Mouse (Mus musculus) hindbrain, embryonic 15.5 days (tissue): ENCODE measurements around the gene Sh3glb2. TPM values are rescaled to one million over a fixed set of nuclear protein-coding genes. Genes with fewer than 3 reads are reported as not detected.

ENCODE experiments used
- ATAC-seq: fragments of 200-750 bp; cut with Nextera tagmentation; 2 replicates; pipeline ENCODE4 v1.8.0; 2017; ENCODE audit warnings: low read depth, moderate number of reproducible peaks, moderate TSS enrichment; ENCODE audit not compliant: low FRiP score
- H3K27ac ChIP-seq: fragments of 300-500 bp; sonication (generic); replicated peaks from 2 replicates; pipeline ENCODE4 v1.5.1; 2015; ENCODE audit warnings: mild to moderate bottlenecking, inconsistent platforms
- H3K27me3 ChIP-seq: fragments of 300-500 bp; sonication (generic); 2 replicates; pipeline ENCODE4 v1.6.1; 2015; ENCODE audit warnings: control low read depth, inconsistent platforms
- H3K36me3 ChIP-seq: fragments of 300-500 bp; sonication (generic); 2 replicates; pipeline ENCODE4 v1.6.1; 2015; ENCODE audit warnings: control low read depth, inconsistent platforms
- H3K4me1 ChIP-seq: fragments of 300-500 bp; sonication (generic); replicated peaks from 2 replicates; pipeline ENCODE4 v1.6.1; 2015; ENCODE audit warnings: control low read depth, inconsistent platforms
- H3K4me2 ChIP-seq: fragments of 300-500 bp; sonication (generic); 2 replicates; pipeline ENCODE4 v1.6.1; 2015; ENCODE audit warnings: moderate library complexity, mild to moderate bottlenecking, inconsistent platforms
- H3K4me3 ChIP-seq: fragments of 300-500 bp; sonication (generic); 2 replicates; pipeline ENCODE4 v1.5.1; 2015; ENCODE audit warnings: mild to moderate bottlenecking, inconsistent platforms
- H3K9ac ChIP-seq: fragments of 300-500 bp; sonication (generic); 2 replicates; pipeline ENCODE4 v1.6.1; 2015; ENCODE audit warnings: inconsistent platforms
- H3K9me3 ChIP-seq: fragments of 300-500 bp; sonication (generic); 2 replicates; pipeline ENCODE4 v1.6.1; 2016; ENCODE audit warnings: control low read depth, inconsistent platforms
- WGBS: fragments of 180-500 bp; shearing (Covaris S2); methylation state at CpG from one replicate; pipeline ENCODE4 v1.1.7; 2015; 5-methylcytosine and 5-hydroxymethylcytosine counted together
- microRNA-seq: library from miRNA; unstranded; fragments of <30 nt; microRNA quantifications from one replicate; pipeline ENCODE4, GENCODE M21; 2016
- polyA plus RNA-seq: library from polyadenylated mRNA; unstranded; fragments of >200 nt; fragmentation: Nextera tagmentation; extraction: Ambion mirVana; gene quantifications from 2 replicates; pipeline ENCODE4 v1.2.1, GENCODE M21; 2015

The Sh3glb2 gene
- polyA plus RNA-seq, 1 experiment from 2014 or later, result 205 TPM

GRCm38 (mm10) chr2:30325296-30325695, 33.8 kb downstream of the Sh3glb2 start:
- H3K9me3 ChIP-seq, result no peaks in the 10 kb centered on the region
- H3K4me2 ChIP-seq, result no peak overlapping the region
- H3K4me3 ChIP-seq, result no peak overlapping the region
- H3K27ac ChIP-seq, result no peak overlapping the region
- H3K36me3 ChIP-seq, result peaks cover 93% of the 10 kb centered on the region
- 97% methylated on average over 5 of the region's 5 CpGs for WGBS
- H3K4me1 ChIP-seq, result no peaks in the 10 kb centered on the region
- H3K9ac ChIP-seq, result no peak overlapping the region
- H3K27me3 ChIP-seq, result no peaks in the 10 kb centered on the region
- ATAC-seq, result no peak

- no peaks in the 10 kb centered on the region for H3K4me1 ChIP-seq
- no peaks in the 10 kb centered on the region for H3K9me3 ChIP-seq
- no peak overlapping the region for H3K27ac ChIP-seq
- no peak overlapping the region for H3K4me3 ChIP-seq
- no peak for ATAC-seq
- no peak overlapping the region for H3K9ac ChIP-seq
- H3K27me3 ChIP-seq, result no peaks in the 10 kb centered on the region
- peaks cover 88% of the 10 kb centered on the region for H3K36me3 ChIP-seq
- 91% methylated on average over 7 of the region's 7 CpGs for WGBS
- H3K4me2 ChIP-seq, result no peak overlapping the region
Measured at GRCm38 (mm10) chr2:30323111-30323510, 36.0 kb downstream of the Sh3glb2 start.

GRCm38 (mm10) chr2:30319260-30319659, 39.9 kb downstream of the Sh3glb2 start:
- no peak overlapping the region for H3K27ac ChIP-seq
- H3K27me3 ChIP-seq, result no peaks in the 10 kb centered on the region
- H3K4me2 ChIP-seq, result no peak overlapping the region
- no peak overlapping the region for H3K9ac ChIP-seq
- 93% methylated on average over 4 of the region's 4 CpGs for WGBS
- no peak for ATAC-seq
- H3K9me3 ChIP-seq, result no peaks in the 10 kb centered on the region
- H3K36me3 ChIP-seq, result peaks cover 87% of the 10 kb centered on the region
- H3K4me3 ChIP-seq, result no peak overlapping the region
- no peaks in the 10 kb centered on the region for H3K4me1 ChIP-seq

- Histone ChIP-seq H3K27ac (no peak overlapping the region), H3K27me3 (no peaks in the 10 kb centered on the region), H3K4me1 (no peaks in the 10 kb centered on the region), H3K4me2 (no peak overlapping the region), H3K9me3 (no peaks in the 10 kb centered on the region), H3K36me3 (peaks cover 87% of the 10 kb centered on the region), H3K9ac (no peak overlapping the region), H3K4me3 (no peak overlapping the region)
- WGBS, result 95% methylated on average over 5 of the region's 5 CpGs
- no peak for ATAC-seq
Measured at GRCm38 (mm10) chr2:30316955-30317354, 42.2 kb downstream of the Sh3glb2 start.

GRCm38 (mm10) chr2:30316136-30316535, 43.0 kb downstream of the Sh3glb2 start:
- WGBS, result 96% methylated on average over 4 of the region's 4 CpGs
- Histone ChIP-seq H3K27ac (no peak overlapping the region), H3K4me2 (no peak overlapping the region), H3K9me3 (no peaks in the 10 kb centered on the region), H3K4me3 (no peak overlapping the region), H3K27me3 (no peaks in the 10 kb centered on the region), H3K9ac (no peak overlapping the region), H3K4me1 (no peaks in the 10 kb centered on the region), H3K36me3 (peaks cover 84% of the 10 kb centered on the region)
- ATAC-seq, result no peak

- Histone ChIP-seq H3K4me3 (no peak overlapping the region), H3K27me3 (no peaks in the 10 kb centered on the region), H3K27ac (no peak overlapping the region), H3K4me2 (no peak overlapping the region), H3K9ac (no peak overlapping the region), H3K4me1 (no peaks in the 10 kb centered on the region), H3K36me3 (peaks cover 95% of the 10 kb centered on the region), H3K9me3 (no peaks in the 10 kb centered on the region)
- ATAC-seq, result no peak
- WGBS, result 97% methylated on average over 2 of the region's 2 CpGs
Measured at GRCm38 (mm10) chr2:30311481-30311880, 47.7 kb downstream of the Sh3glb2 start.

DNA sequence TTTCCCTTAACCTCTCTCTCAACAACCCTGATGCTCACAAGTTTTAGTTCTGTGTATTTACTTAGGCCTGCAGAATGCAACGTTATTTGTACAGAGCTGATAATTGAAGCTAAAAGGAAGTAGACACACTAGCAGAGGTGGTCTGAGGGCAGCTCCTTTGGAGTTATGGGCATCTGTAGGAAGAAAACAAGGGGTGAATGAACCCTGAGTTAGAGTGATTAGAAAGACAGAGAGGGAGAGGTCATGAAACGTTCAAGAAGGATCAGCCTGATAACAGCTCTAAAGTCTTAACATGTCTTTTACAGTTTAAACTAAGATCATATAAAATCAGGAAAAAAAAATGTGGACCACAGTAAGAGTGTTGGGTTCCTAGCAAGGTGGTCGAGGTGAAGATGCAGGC, 49.8 kb downstream of the Sh3glb2 start:
- Histone ChIP-seq H3K4me2 (no peak overlapping the region), H3K9me3 (no peaks in the 10 kb centered on the region), H3K27me3 (no peaks in the 10 kb centered on the region), H3K4me1 (no peaks in the 10 kb centered on the region), H3K27ac (no peak overlapping the region), H3K4me3 (no peak overlapping the region), H3K36me3 (peaks cover 95% of the 10 kb centered on the region), H3K9ac (no peak overlapping the region)
- ATAC-seq, result no peak
- 92% methylated on average over 3 of the region's 3 CpGs for WGBS

DNA sequence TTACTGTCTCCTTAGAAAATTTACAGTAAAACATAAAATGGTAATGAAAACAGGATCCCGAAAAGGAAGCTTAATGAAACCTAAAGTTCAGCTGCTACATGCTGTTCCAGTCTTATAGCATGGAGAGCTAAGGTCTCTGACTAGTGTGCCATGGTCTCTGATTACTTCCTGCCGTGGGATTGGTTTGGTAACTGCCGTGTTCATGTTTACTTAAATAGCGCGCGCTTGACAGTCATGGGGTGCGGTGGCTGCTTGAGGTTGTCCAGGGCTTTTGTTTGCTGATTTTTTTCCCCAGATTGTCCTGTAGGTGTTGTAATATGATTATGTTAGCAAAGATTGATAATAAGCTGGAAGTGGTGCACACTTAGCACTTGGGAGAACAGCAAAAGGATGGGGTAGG, 53.0 kb downstream of the Sh3glb2 start:
- no peak overlapping the region for H3K4me2 ChIP-seq
- WGBS, result 94% methylated on average over 7 of the region's 7 CpGs

GRCm38 (mm10) chr2:30299966-30300365, 59.2 kb downstream of the Sh3glb2 start:
- H3K9me3 ChIP-seq, result no peaks in the 10 kb centered on the region
- no peak overlapping the region for H3K9ac ChIP-seq
- 92% methylated on average over 5 of the region's 5 CpGs for WGBS
- H3K27ac ChIP-seq, result no peak overlapping the region
- H3K4me1 ChIP-seq, result no peaks in the 10 kb centered on the region
- no peak for ATAC-seq
- peaks cover 73% of the 10 kb centered on the region for H3K36me3 ChIP-seq
- H3K4me2 ChIP-seq, result no peak overlapping the region
- H3K27me3 ChIP-seq, result no peaks in the 10 kb centered on the region
- H3K4me3 ChIP-seq, result no peak overlapping the region

More for the DNA sequence above, 53.0 kb downstream of the Sh3glb2 start:
- Histone ChIP-seq H3K27me3 (no peaks in the 10 kb centered on the region), H3K9ac (no peak overlapping the region), H3K9me3 (no peaks in the 10 kb centered on the region), H3K27ac (no peak overlapping the region), H3K4me1 (no peaks in the 10 kb centered on the region), H3K36me3 (peaks cover 95% of the 10 kb centered on the region), H3K4me3 (no peak overlapping the region)
- ATAC-seq, result no peak

GRCm38 (mm10) chr2:30299525-30299924, 59.6 kb downstream of the Sh3glb2 start:
- Histone ChIP-seq H3K4me3 (no peak overlapping the region), H3K27ac (no peak overlapping the region), H3K4me2 (no peak overlapping the region), H3K9me3 (no peaks in the 10 kb centered on the region), H3K4me1 (no peaks in the 10 kb centered on the region), H3K27me3 (no peaks in the 10 kb centered on the region), H3K9ac (no peak overlapping the region), H3K36me3 (peaks cover 68% of the 10 kb centered on the region)
- no peak for ATAC-seq
- 77% methylated on average over 3 of the region's 3 CpGs for WGBS

Small RNA genes within 50 kb of the gene (microRNA-seq; reads per million reads assigned to microRNA genes)
- gene Gm47292, result not detected

Other genes starting within 250 kb of the Sh3glb2 start
- 13.7 and 13.9 TPM in 2 replicates for gene Zer1, start 234.8 kb downstream of the Sh3glb2 start, polyA plus RNA-seq
- 12.4 and 12.5 TPM in 2 replicates for gene Tbc1d13, start 225.6 kb downstream of the Sh3glb2 start, polyA plus RNA-seq
- gene Endog, start 187.8 kb downstream of the Sh3glb2 start, polyA plus RNA-seq, result 23.7 and 26.1 TPM in 2 replicates
- gene Spout1, start 180.9 kb downstream of the Sh3glb2 start, polyA plus RNA-seq, result 62.1 and 67.1 TPM in 2 replicates
- gene Kyat1, start 153.5 kb downstream of the Sh3glb2 start, polyA plus RNA-seq, result 13.3 and 13.8 TPM in 2 replicates
- 56.8 and 57.8 TPM in 2 replicates for gene Lrrc8a, start 121.6 kb downstream of the Sh3glb2 start, polyA plus RNA-seq
- 0.18 and 0.26 TPM in 2 replicates for gene Gm28035, start 118.8 kb downstream of the Sh3glb2 start, polyA plus RNA-seq
- gene Phyhd1, start 93.1 kb downstream of the Sh3glb2 start, polyA plus RNA-seq, result 6.0 and 6.2 TPM in 2 replicates
- gene Gm28038, start 78.3 kb downstream of the Sh3glb2 start, polyA plus RNA-seq, result not detected in 2 replicates
- gene Dolk, start 73.0 kb downstream of the Sh3glb2 start, polyA plus RNA-seq, result 39.1 and 39.7 TPM in 2 replicates
- 15.7 and 20.9 TPM in 2 replicates for gene Nup188, start 72.9 kb downstream of the Sh3glb2 start, polyA plus RNA-seq
- 35.0 and 36.0 TPM in 2 replicates for gene Miga2, start 4.9 kb upstream of the Sh3glb2 start, polyA plus RNA-seq
- 59.0 and 60.4 TPM in 2 replicates for gene Dolpp1, start 32.9 kb upstream of the Sh3glb2 start, polyA plus RNA-seq
- 25.7 and 29.5 TPM in 2 replicates for gene Crat, start 56.5 kb upstream of the Sh3glb2 start, polyA plus RNA-seq
- 138 and 150 TPM in 2 replicates for gene Ptpa, start 56.7 kb upstream of the Sh3glb2 start, polyA plus RNA-seq
- gene Ier5l, start 114.9 kb upstream of the Sh3glb2 start, polyA plus RNA-seq, result 2.7 and 2.9 TPM in 2 replicates
- 0.51 and 0.94 TPM in 2 replicates for gene Cstad, start 235.7 kb upstream of the Sh3glb2 start, polyA plus RNA-seq